ENCODE assay signal across 8 mouse cellular contexts in genomic region chr4:41614156-41614555, GRCm38 (mm10). TPM values are rescaled to one million over a fixed set of nuclear protein-coding genes. Genes with fewer than 3 reads are reported as not detected.
DNase-seq lines count a peak whose midpoint lies in the region; ATAC-seq lines count a peak whose summit lies in the region.

No protein-coding gene starts in this region.

- H3K36me3 ChIP-seq in hindbrain, embryonic 10.5 days = no peaks in the 10 kb centered on the region
- no peaks in the 10 kb centered on the region for H3K36me3 ChIP-seq in hindbrain, embryonic 16.5 days (ENCODE audit: control insufficient read depth, insufficient read depth, low read length)
- H3K36me3 ChIP-seq in intestine, embryonic 15.5 days = no peaks in the 10 kb centered on the region
- H3K36me3 ChIP-seq in limb, embryonic 10.5 days = no peaks in the 10 kb centered on the region

- no peak overlapping the region for H3K4me2 ChIP-seq in hindbrain, embryonic 16.5 days (ENCODE audit: low read length)
- no peak overlapping the region for H3K4me2 ChIP-seq in intestine, embryonic 15.5 days (replicated peaks)

- H3K9ac ChIP-seq in hindbrain, embryonic 16.5 days (ENCODE audit: low read depth, low read length) = no peak overlapping the region
- no peak overlapping the region for H3K9ac ChIP-seq in intestine, embryonic 15.5 days

- H3K27ac ChIP-seq in hindbrain, embryonic 10.5 days = no peak overlapping the region
- H3K27ac ChIP-seq in hindbrain, embryonic 16.5 days (ENCODE audit: low read depth, low read length) = no peak overlapping the region
- no peak overlapping the region for H3K27ac ChIP-seq in intestine, embryonic 15.5 days
- no peak overlapping the region for H3K27ac ChIP-seq in limb, embryonic 10.5 days

- H3K9me3 ChIP-seq in hindbrain, embryonic 10.5 days = no peaks in the 10 kb centered on the region
- H3K9me3 ChIP-seq in hindbrain, embryonic 16.5 days (ENCODE audit: control insufficient read depth, low read length) = no peaks in the 10 kb centered on the region
- H3K9me3 ChIP-seq in intestine, embryonic 15.5 days = no peaks in the 10 kb centered on the region
- no peaks in the 10 kb centered on the region for H3K9me3 ChIP-seq in limb, embryonic 10.5 days (replicated peaks)

- ATAC-seq in hindbrain, embryonic 16.5 days = no peak
- peak; percentile 31; the same call in 1 of the 2 replicates for ATAC-seq in intestine, embryonic 15.5 days
- peak; percentile 64 for ATAC-seq in monocyte, adult 5-6 weeks (replicated peaks; ENCODE audit: insufficient number of reproducible peaks, low FRiP score, low TSS enrichment, poor library complexity, severe bottlenecking)

- 12% methylated on average over 7 of the region's 7 CpGs for WGBS in hindbrain, embryonic 10.5 days
- 7% methylated on average over 7 of the region's 7 CpGs for WGBS in hindbrain, embryonic 16.5 days
- 11% methylated on average over 7 of the region's 7 CpGs for WGBS in intestine, embryonic 15.5 days
- 11% methylated on average over 7 of the region's 7 CpGs for WGBS in limb, embryonic 10.5 days

- peaks cover 25% of the 10 kb centered on the region for H3K27me3 ChIP-seq in hindbrain, embryonic 10.5 days (ENCODE audit: insufficient read depth, poor library complexity, severe bottlenecking)
- H3K27me3 ChIP-seq in hindbrain, embryonic 16.5 days (replicated peaks; ENCODE audit: control insufficient read depth, insufficient read depth, low read length) = no peaks in the 10 kb centered on the region
- 0 out of 2 replicates have a peak, but pooled peaks cover 5% of the 10 kb centered on the region for H3K27me3 ChIP-seq in intestine, embryonic 15.5 days (replicated peaks)
- H3K27me3 ChIP-seq in limb, embryonic 10.5 days (ENCODE audit: low read depth, poor library complexity, severe bottlenecking) = peaks cover 60% of the 10 kb centered on the region

- DNase-seq in hindbrain, embryonic 10.5 days (ENCODE audit: low spot score) = peak; percentile 81
- peak; percentile 83 for DNase-seq in cerebellum, adult 11-12 months
- DNase-seq in frontal cortex, postnatal 36 days (ENCODE audit: low spot score in 2 of 2) = peak; percentile 87 to 89
- peak; percentile 84 for DNase-seq in limb, embryonic 10.5 days (ENCODE audit: low spot score)
- DNase-seq in spleen, postnatal 4 days (ENCODE audit: low spot score in 2 of 2) = peak; percentile 57 to 85

- H3K4me3 ChIP-seq in hindbrain, embryonic 10.5 days = no peak overlapping the region
- no peak overlapping the region for H3K4me3 ChIP-seq in hindbrain, embryonic 16.5 days (ENCODE audit: low read length)
- H3K4me3 ChIP-seq in intestine, embryonic 15.5 days (replicated peaks) = no peak overlapping the region
- no peak overlapping the region for H3K4me3 ChIP-seq in limb, embryonic 10.5 days

- H3K4me1 ChIP-seq in hindbrain, embryonic 10.5 days (replicated peaks) = peaks cover 55% of the 10 kb centered on the region
- peaks cover 34% of the 10 kb centered on the region for H3K4me1 ChIP-seq in hindbrain, embryonic 16.5 days (ENCODE audit: control insufficient read depth, insufficient read depth, low read depth, low read length)
- no peaks in the 10 kb centered on the region for H3K4me1 ChIP-seq in intestine, embryonic 15.5 days (replicated peaks)
- H3K4me1 ChIP-seq in limb, embryonic 10.5 days = peaks cover 22% of the 10 kb centered on the region

RNA-seq across cellular contexts. Expression of gene Enho, which starts 26.0 kb away (rescaled TPM):
- polyA plus RNA-seq in hindbrain, embryonic 10.5 days (2016; fragmentation: Nextera tagmentation; extraction: Ambion mirVana) = 27.3 and 50.9 TPM in 2 replicates
- polyA plus RNA-seq in hindbrain, embryonic 16.5 days (2015; fragmentation: Nextera tagmentation; extraction: Ambion mirVana) = 115 and 117 TPM in 2 replicates
- polyA plus RNA-seq in intestine, embryonic 15.5 days (2015; fragmentation: Nextera tagmentation; extraction: Ambion mirVana) = 10.8 and 11.2 TPM in 2 replicates
- 21.0 and 24.2 TPM in 2 replicates for polyA plus RNA-seq in limb, embryonic 10.5 days (2016; fragmentation: Nextera tagmentation; extraction: Ambion mirVana)
- 0.49 to 0.75 TPM in 2 of 3 replicates, not detected in the other for total RNA-seq in monocyte, adult 5-6 weeks (2017)

RNA-seq across cellular contexts. Expression of gene Dnaic1, which starts 44.6 kb away (rescaled TPM):
- 1.4 and 4.3 TPM in 2 replicates for polyA plus RNA-seq in hindbrain, embryonic 10.5 days (2016; fragmentation: Nextera tagmentation; extraction: Ambion mirVana)
- 2.4 and 3.3 TPM in 2 replicates for polyA plus RNA-seq in hindbrain, embryonic 16.5 days (2015; fragmentation: Nextera tagmentation; extraction: Ambion mirVana)
- polyA plus RNA-seq in intestine, embryonic 15.5 days (2015; fragmentation: Nextera tagmentation; extraction: Ambion mirVana) = 5.6 and 5.8 TPM in 2 replicates
- 0.93 and 1.7 TPM in 2 replicates for polyA plus RNA-seq in limb, embryonic 10.5 days (2016; fragmentation: Nextera tagmentation; extraction: Ambion mirVana)
- not detected in 3 replicates for total RNA-seq in monocyte, adult 5-6 weeks (2017)

RNA-seq across cellular contexts. Expression of gene Fam219a, which starts 44.8 kb away (rescaled TPM):
- polyA plus RNA-seq in hindbrain, embryonic 10.5 days (2016; fragmentation: Nextera tagmentation; extraction: Ambion mirVana) = 6.2 and 8.3 TPM in 2 replicates
- polyA plus RNA-seq in hindbrain, embryonic 16.5 days (2015; fragmentation: Nextera tagmentation; extraction: Ambion mirVana) = 14.2 and 14.8 TPM in 2 replicates
- 2.3 TPM in 2 replicates for polyA plus RNA-seq in intestine, embryonic 15.5 days (2015; fragmentation: Nextera tagmentation; extraction: Ambion mirVana)
- 1.1 and 1.9 TPM in 2 replicates for polyA plus RNA-seq in limb, embryonic 10.5 days (2016; fragmentation: Nextera tagmentation; extraction: Ambion mirVana)
- 0.95 to 9.1 TPM (median 5.6 TPM) in 3 replicates for total RNA-seq in monocyte, adult 5-6 weeks (2017)
